Mouse (Mus musculus) limb, embryonic 12.5 days (tissue): ENCODE measurements around the gene Cd68. TPM values are rescaled to one million over a fixed set of nuclear protein-coding genes. Genes with fewer than 3 reads are reported as not detected.
A peak's percentile ranks its signal among the peaks of the same experiment; 100 is the strongest.

Source experiments
- ATAC-seq: fragments of 200-750 bp; cut with Nextera tagmentation; 2 replicates; pipeline ENCODE4 v1.8.0; 2017; ENCODE audit warnings: low read depth, moderate TSS enrichment; ENCODE audit not compliant: insufficient number of reproducible peaks, insufficient read depth, low FRiP score, low TSS enrichment
- H3K27ac ChIP-seq: fragments of 300-500 bp; sonication (generic); 2 replicates; pipeline ENCODE4 v1.5.1; 2016; ENCODE audit warnings: mild to moderate bottlenecking, moderate library complexity
- H3K27me3 ChIP-seq: fragments of 300-500 bp; sonication (generic); 2 replicates; pipeline ENCODE4 v1.6.1; 2016; ENCODE audit warnings: mild to moderate bottlenecking, moderate library complexity
- H3K36me3 ChIP-seq: fragments of 300-500 bp; sonication (generic); 2 replicates; pipeline ENCODE4 v1.6.1; 2016; ENCODE audit warnings: mild to moderate bottlenecking, moderate library complexity
- H3K4me1 ChIP-seq: fragments of 300-500 bp; sonication (generic); replicated peaks from 2 replicates; pipeline ENCODE4 v1.6.1; 2016
- H3K4me2 ChIP-seq: fragments of 300-500 bp; sonication (generic); 2 replicates; pipeline ENCODE4 v1.6.1; 2016; ENCODE audit warnings: mild to moderate bottlenecking, moderate library complexity
- H3K4me3 ChIP-seq: fragments of 300-500 bp; sonication (generic); replicated peaks from 2 replicates; pipeline ENCODE4 v1.5.1; 2016; ENCODE audit warnings: mild to moderate bottlenecking
- H3K9ac ChIP-seq: fragments of 300-500 bp; sonication (generic); replicated peaks from 2 replicates; pipeline ENCODE4 v1.6.1; 2016; ENCODE audit warnings: mild to moderate bottlenecking, moderate library complexity
- H3K9me3 ChIP-seq: fragments of 300-500 bp; sonication (generic); 2 replicates; pipeline ENCODE4 v1.6.1; 2016; ENCODE audit warnings: mild to moderate bottlenecking, moderate library complexity
- WGBS: fragments of 180-500 bp; shearing (Covaris S2); methylation state at CpG from one replicate; pipeline ENCODE4 v1.1.7; 2016; 5-methylcytosine and 5-hydroxymethylcytosine counted together
- polyA plus RNA-seq: library from polyadenylated mRNA; unstranded; fragments of >200 nt; fragmentation: Nextera tagmentation; extraction: Ambion mirVana; gene quantifications from 2 replicates; pipeline ENCODE4 v1.2.1, GENCODE M21; 2016

Cd68 gene
- polyA plus RNA-seq, 1 experiment from 2014 or later: 5.9 TPM

- WGBS: 74% methylated on average over 9 of the region's 9 CpGs
- ATAC-seq: no peak
- no peak overlapping the region for H3K9ac ChIP-seq
- no peak overlapping the region for H3K4me2 ChIP-seq
- peak overlapping the region; percentile 50; the same call in 1 of the 2 replicates for H3K27ac ChIP-seq
- peaks cover 32% of the 10 kb centered on the region for H3K4me1 ChIP-seq
- H3K9me3 ChIP-seq: no peaks in the 10 kb centered on the region
- no peaks in the 10 kb centered on the region for H3K27me3 ChIP-seq
- 0 out of 2 replicates have a peak overlapping the region, but pooled peaks have one; percentile 12 for H3K4me3 ChIP-seq
- H3K36me3 ChIP-seq: peaks cover 67% of the 10 kb centered on the region
Observed at GRCm38 (mm10) chr11:69665457-69665960, 444 bp downstream of the Cd68 start.

GRCm38 (mm10) chr11:69664841-69665240, 1.1 kb downstream of the Cd68 start:
- H3K4me2 ChIP-seq: no peak overlapping the region
- no peak overlapping the region for H3K9ac ChIP-seq
- H3K9me3 ChIP-seq: no peaks in the 10 kb centered on the region
- H3K27me3 ChIP-seq: no peaks in the 10 kb centered on the region
- H3K36me3 ChIP-seq: peaks cover 60% of the 10 kb centered on the region
- peaks cover 25% of the 10 kb centered on the region for H3K4me1 ChIP-seq
- WGBS: 92% methylated on average over 7 of the region's 7 CpGs
- no peak overlapping the region for H3K4me3 ChIP-seq
- ATAC-seq: no peak
- 0 out of 2 replicates have a peak overlapping the region, but pooled peaks have one; percentile 9 for H3K27ac ChIP-seq

- Histone ChIP-seq H3K4me3 (no peak overlapping the region), H3K27me3 (no peaks in the 10 kb centered on the region), H3K4me1 (peaks cover 17% of the 10 kb centered on the region), H3K27ac (peak overlapping the region; percentile 97; the same call in 1 of the 2 replicates), H3K9me3 (no peaks in the 10 kb centered on the region), H3K9ac (no peak overlapping the region), H3K4me2 (no peak overlapping the region), H3K36me3 (peaks cover 57% of the 10 kb centered on the region)
- no peak for ATAC-seq
- WGBS: 86% methylated on average over 6 of the region's 6 CpGs
Observed at GRCm38 (mm10) chr11:69663795-69664194, 2.2 kb downstream of the Cd68 start.

GRCm38 (mm10) chr11:69662967-69663671, 2.8 kb downstream of the Cd68 start:
- no peaks in the 10 kb centered on the region for H3K9me3 ChIP-seq
- peaks cover 17% of the 10 kb centered on the region for H3K4me1 ChIP-seq
- peak; percentile 3; the same call in 1 of the 2 replicates for ATAC-seq
- peak overlapping the region; percentile 58 for H3K4me2 ChIP-seq
- WGBS: 71% methylated on average over 13 of the region's 13 CpGs
- H3K36me3 ChIP-seq: peaks cover 57% of the 10 kb centered on the region
- peak overlapping the region; percentile 52 for H3K4me3 ChIP-seq
- H3K9ac ChIP-seq: peak overlapping the region; percentile 64
- no peaks in the 10 kb centered on the region for H3K27me3 ChIP-seq
- peak overlapping the region; percentile 97 for H3K27ac ChIP-seq

- Histone ChIP-seq H3K4me3 (peak within 1 kb of the TSS; percentile 52), H3K27me3 (no peaks in the 10 kb centered on the region), H3K27ac (peak within 1 kb of the TSS; percentile 97), H3K9ac (peak within 1 kb of the TSS; percentile 64), H3K4me2 (peak within 1 kb of the TSS; percentile 58), H3K36me3 (peaks cover 57% of the 10 kb centered on the region), H3K9me3 (no peaks in the 10 kb centered on the region), H3K4me1 (peaks cover 17% of the 10 kb centered on the region)
- peak; percentile 93 for ATAC-seq
- WGBS: under 1% methylated on average over 48 of the region's 48 CpGs
Observed at GRCm38 (mm10) chr11:69662213-69662966, 3.6 kb downstream of the Cd68 start, which contains the start of gene Mpdu1. Mpdu1 (minus strand) TSS chr11:69662642.

GRCm38 (mm10) chr11:69661221-69661881, 4.6 kb downstream of the Cd68 start:
- no peaks in the 10 kb centered on the region for H3K27me3 ChIP-seq
- peak overlapping the region; percentile 58 for H3K4me2 ChIP-seq
- peak overlapping the region; percentile 97 for H3K27ac ChIP-seq
- peaks cover 24% of the 10 kb centered on the region for H3K4me1 ChIP-seq
- peak overlapping the region; percentile 64 for H3K9ac ChIP-seq
- peaks cover 58% of the 10 kb centered on the region for H3K36me3 ChIP-seq
- H3K4me3 ChIP-seq: peak overlapping the region; percentile 52
- H3K9me3 ChIP-seq: no peaks in the 10 kb centered on the region
- no peak for ATAC-seq
- WGBS: 85% methylated on average over 3 of the region's 3 CpGs

- Histone ChIP-seq H3K27ac (no peak overlapping the region), H3K9ac (no peak overlapping the region), H3K27me3 (no peaks in the 10 kb centered on the region), H3K36me3 (peaks cover 56% of the 10 kb centered on the region), H3K4me2 (no peak overlapping the region), H3K4me1 (peaks cover 37% of the 10 kb centered on the region), H3K9me3 (no peaks in the 10 kb centered on the region), H3K4me3 (no peak overlapping the region)
- no peak for ATAC-seq
- WGBS: 84% methylated on average over 15 of the region's 15 CpGs
Observed at GRCm38 (mm10) chr11:69657462-69657881, 8.5 kb downstream of the Cd68 start.

GRCm38 (mm10) chr11:69656617-69657461, 9.1 kb downstream of the Cd68 start:
- no peak for ATAC-seq
- Histone ChIP-seq H3K36me3 (peaks cover 62% of the 10 kb centered on the region), H3K27me3 (no peaks in the 10 kb centered on the region), H3K27ac (peak overlapping the region; percentile 35; the same call in 1 of the 2 replicates), H3K4me2 (no peak overlapping the region), H3K4me1 (peaks cover 37% of the 10 kb centered on the region), H3K4me3 (no peak overlapping the region), H3K9me3 (no peaks in the 10 kb centered on the region), H3K9ac (0 out of 2 replicates have a peak overlapping the region, but pooled peaks have one; percentile 23)
- WGBS: 77% methylated on average over 10 of the region's 10 CpGs

- Histone ChIP-seq H3K4me2 (no peak overlapping the region), H3K9me3 (no peaks in the 10 kb centered on the region), H3K9ac (no peak overlapping the region), H3K4me1 (peaks cover 30% of the 10 kb centered on the region), H3K4me3 (no peak overlapping the region), H3K36me3 (peaks cover 70% of the 10 kb centered on the region), H3K27ac (no peak overlapping the region), H3K27me3 (no peaks in the 10 kb centered on the region)
- no peak for ATAC-seq
- WGBS: 77% methylated on average over 5 of the region's 5 CpGs
Observed at GRCm38 (mm10) chr11:69656065-69656455, 9.9 kb downstream of the Cd68 start.
